Mouse (Mus musculus): ENCODE measurements around the gene Fam221a. TPM values are rescaled to one million over a fixed set of nuclear protein-coding genes. Genes with fewer than 3 reads are reported as not detected.

Fam221a gene
- polyA plus RNA-seq, 1 experiment from 2014 or later, result 8.1 TPM

DNA sequence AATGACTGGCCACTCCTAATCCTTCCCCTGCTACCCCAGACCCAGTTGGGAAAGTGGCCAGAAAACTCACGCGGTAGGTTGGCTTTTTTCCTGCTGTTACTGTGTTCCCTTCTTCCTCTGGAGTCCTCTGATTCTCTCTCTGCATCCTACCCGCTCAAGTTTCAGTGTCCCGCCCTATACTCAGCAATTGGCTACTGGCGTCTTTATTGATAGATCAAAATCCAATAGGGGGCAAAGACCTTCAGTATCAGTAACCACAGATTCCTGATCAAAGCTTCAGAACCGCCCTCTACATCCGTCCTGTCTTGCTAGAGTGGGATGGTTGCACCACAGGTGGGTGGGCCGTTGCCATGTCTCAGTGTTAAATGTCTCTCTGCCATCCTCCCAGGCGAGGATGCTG lies 29.0 kb upstream of the Fam221a start:
- Histone ChIP-seq H3K4me3 (no peak overlapping the region), H3K36me3 (peaks cover 8% of the 10 kb centered on the region), H3K27me3 (no peaks in the 10 kb centered on the region), H3K9ac (no peak overlapping the region), H3K4me1 (no peaks in the 10 kb centered on the region), H3K27ac (no peak overlapping the region), H3K4me2 (no peak overlapping the region; the same call in 1 of the 2 replicates), H3K9me3 (no peaks in the 10 kb centered on the region)
- 18% methylated on average over 9 of the region's 9 CpGs for WGBS
- ATAC-seq (ENCODE audit: insufficient number of reproducible peaks, insufficient read depth, low FRiP score, low TSS enrichment, low read depth), result no peak

DNA sequence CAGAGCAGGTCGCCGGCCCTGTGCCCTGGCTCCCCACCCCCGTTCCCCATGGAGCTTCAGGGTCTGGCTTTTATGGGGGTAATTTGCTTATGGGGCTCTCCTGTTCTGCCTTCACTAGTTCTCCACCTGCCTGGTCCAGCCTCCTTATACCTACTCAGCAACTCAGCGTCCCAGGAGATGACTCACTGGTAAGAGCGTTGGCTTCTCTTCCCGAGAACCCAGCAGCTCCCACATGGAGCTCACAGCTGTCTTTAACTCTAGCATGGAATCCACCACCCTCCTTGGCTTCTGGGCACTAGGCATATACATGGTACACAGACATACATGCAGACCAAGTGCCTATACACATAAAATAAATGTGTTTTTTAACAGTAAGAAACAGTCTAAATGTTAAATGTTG lies 28.4 kb upstream of the Fam221a start:
- ATAC-seq (ENCODE audit: insufficient number of reproducible peaks, insufficient read depth, low FRiP score, low TSS enrichment, low read depth), result no peak
- Histone ChIP-seq H3K9me3 (no peaks in the 10 kb centered on the region), H3K4me2 (no peak overlapping the region), H3K4me1 (no peaks in the 10 kb centered on the region), H3K9ac (no peak overlapping the region), H3K27ac (no peak overlapping the region), H3K27me3 (no peaks in the 10 kb centered on the region), H3K36me3 (peaks cover 8% of the 10 kb centered on the region), H3K4me3 (no peak overlapping the region)
- 34% methylated on average over 6 of the region's 6 CpGs for WGBS

DNA sequence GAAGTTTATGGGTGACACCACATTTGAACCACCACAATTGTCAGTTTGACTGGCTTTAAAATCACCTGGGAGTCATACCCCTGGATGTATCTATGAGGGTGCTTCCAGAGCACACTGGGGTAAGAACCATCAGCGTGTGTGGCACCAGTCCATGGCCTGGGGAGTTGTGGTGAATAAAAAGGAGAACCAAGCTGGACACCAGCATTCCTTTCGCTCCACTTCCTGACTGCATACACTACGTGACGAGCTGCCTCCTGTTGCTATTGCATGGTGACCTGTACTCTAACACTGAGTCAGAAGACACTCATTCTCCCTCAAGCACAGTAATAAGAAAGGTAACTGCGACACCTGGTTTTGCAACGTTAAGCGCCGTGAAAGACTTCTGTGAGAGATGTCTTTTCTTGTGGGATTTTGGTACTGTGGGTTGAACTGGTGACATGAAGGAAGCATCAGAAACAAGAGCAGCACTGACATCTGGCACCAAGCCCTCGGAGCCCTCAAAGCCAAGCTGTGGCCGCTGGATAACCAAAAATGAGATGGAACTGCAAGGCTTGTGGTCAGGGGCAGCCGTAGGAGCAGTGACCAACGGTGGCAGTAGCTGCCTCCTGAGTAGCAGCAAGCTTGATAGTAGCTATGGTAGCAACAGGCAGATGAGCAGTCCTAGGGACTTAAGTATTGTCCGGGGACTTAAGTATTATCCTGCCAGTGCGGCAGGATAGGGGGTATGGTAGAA lies 23.6 kb upstream of the Fam221a start:
- no peak overlapping the region for H3K27ac ChIP-seq
- H3K4me1 ChIP-seq, result no peaks in the 10 kb centered on the region
- H3K4me2 ChIP-seq, result no peak overlapping the region
- WGBS, result 82% methylated on average over 14 of the region's 14 CpGs
- H3K27me3 ChIP-seq, result no peaks in the 10 kb centered on the region
- ATAC-seq (ENCODE audit: insufficient number of reproducible peaks, insufficient read depth, low FRiP score, low TSS enrichment, low read depth), result no peak
- no peak overlapping the region for H3K4me3 ChIP-seq
- no peaks in the 10 kb centered on the region for H3K9me3 ChIP-seq
- H3K9ac ChIP-seq, result no peak overlapping the region
- H3K36me3 ChIP-seq, result no peaks in the 10 kb centered on the region

DNA sequence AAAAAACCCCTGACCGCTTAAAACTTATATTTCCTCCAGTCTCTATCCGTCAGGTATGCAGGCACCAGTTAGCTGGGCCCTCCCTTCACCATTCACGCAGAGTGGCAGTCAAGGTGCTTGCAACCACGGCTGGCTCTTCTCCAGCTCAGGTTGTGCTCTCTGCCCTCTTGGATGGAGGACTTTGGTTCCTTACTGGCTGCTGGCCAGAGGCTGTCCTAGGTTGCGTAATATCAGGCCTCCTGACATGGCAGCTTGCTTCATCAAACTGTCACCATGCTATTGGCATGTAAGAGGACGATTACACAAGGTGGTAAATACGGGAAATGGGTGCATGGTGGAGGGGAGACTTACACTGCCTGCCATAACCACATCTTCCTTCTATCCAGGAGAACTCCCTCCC lies 17.7 kb upstream of the Fam221a start:
- H3K36me3 ChIP-seq, result no peaks in the 10 kb centered on the region
- H3K27ac ChIP-seq, result no peak overlapping the region
- no peaks in the 10 kb centered on the region for H3K4me1 ChIP-seq
- ATAC-seq (ENCODE audit: insufficient number of reproducible peaks, insufficient read depth, low FRiP score, low TSS enrichment, low read depth), result no peak
- 92% methylated on average over 7 of the region's 7 CpGs for WGBS
- no peaks in the 10 kb centered on the region for H3K9me3 ChIP-seq
- H3K27me3 ChIP-seq, result no peaks in the 10 kb centered on the region
- no peak overlapping the region for H3K4me3 ChIP-seq
- H3K4me2 ChIP-seq, result no peak overlapping the region
- H3K9ac ChIP-seq, result no peak overlapping the region

DNA sequence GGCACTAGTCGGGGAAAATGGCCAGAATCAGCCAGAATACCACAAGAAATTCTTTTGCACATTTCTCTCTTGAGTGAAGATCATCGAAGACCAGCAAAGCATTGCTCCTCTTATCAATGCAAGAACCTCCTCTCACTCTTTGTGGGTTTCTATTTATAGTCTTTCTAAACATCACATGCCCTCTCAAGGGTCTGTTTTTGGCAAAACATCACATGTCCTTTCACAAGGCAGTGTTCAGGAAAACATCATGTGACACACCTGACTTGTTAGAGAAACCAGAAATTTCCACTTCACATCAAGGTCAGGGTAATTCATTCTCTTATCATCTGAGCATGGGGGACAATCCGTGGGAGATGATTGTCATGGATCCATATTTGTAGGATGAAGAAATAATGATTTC lies 12.9 kb upstream of the Fam221a start:
- Histone ChIP-seq H3K36me3 (no peaks in the 10 kb centered on the region), H3K4me1 (no peaks in the 10 kb centered on the region), H3K27ac (no peak overlapping the region), H3K27me3 (no peaks in the 10 kb centered on the region), H3K9me3 (no peaks in the 10 kb centered on the region), H3K4me2 (no peak overlapping the region), H3K9ac (no peak overlapping the region), H3K4me3 (no peak overlapping the region)
- WGBS, result 85% methylated on average over 3 of the region's 3 CpGs
- ATAC-seq (ENCODE audit: insufficient number of reproducible peaks, insufficient read depth, low FRiP score, low TSS enrichment, low read depth), result no peak

DNA sequence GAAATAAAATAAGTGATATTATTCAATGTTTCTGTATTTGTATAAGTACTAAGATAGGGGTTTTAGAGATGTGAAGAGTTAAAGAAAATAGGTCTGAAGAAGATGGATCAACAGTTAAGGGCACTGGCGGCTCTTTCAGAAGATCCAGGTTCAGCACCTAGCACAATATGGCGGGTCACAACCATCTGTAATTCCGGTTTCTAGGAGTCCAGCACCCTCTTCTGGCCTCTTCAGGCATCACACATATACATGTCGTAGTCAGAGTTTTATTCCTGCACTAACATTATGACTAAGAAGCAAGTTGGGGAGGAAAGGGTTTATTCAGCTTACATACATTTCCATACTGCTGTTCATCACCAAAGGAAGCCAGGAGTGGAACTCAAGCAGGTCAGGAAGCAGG lies 12.4 kb upstream of the Fam221a start:
- Histone ChIP-seq H3K36me3 (no peaks in the 10 kb centered on the region), H3K4me2 (no peak overlapping the region), H3K27me3 (no peaks in the 10 kb centered on the region), H3K27ac (no peak overlapping the region), H3K4me1 (no peaks in the 10 kb centered on the region), H3K9ac (no peak overlapping the region), H3K9me3 (no peaks in the 10 kb centered on the region), H3K4me3 (no peak overlapping the region)
- ATAC-seq (ENCODE audit: insufficient number of reproducible peaks, insufficient read depth, low FRiP score, low TSS enrichment, low read depth), result no peak
- WGBS, result 73% methylated on average over 4 of the region's 4 CpGs

DNA sequence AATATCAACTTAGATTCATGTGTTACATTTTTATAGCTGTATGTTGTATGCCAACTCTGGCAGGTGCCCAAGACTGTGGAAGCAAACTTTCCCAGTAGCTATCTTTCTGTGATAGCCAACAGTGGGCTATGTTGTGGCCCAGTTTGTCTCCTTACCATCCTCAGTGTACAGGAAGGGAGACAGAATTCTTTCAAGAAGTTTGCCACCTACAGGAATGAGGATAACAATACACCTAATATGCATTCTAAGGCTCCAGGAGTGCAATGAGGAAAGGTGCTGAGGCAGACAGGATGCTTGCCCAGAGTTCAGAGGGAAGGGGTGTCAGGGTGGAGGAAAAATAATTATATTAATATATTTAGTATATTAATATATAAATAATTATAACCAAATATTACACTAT lies 7.1 kb upstream of the Fam221a start:
- Histone ChIP-seq H3K36me3 (no peaks in the 10 kb centered on the region), H3K4me3 (no peak overlapping the region), H3K9me3 (no peaks in the 10 kb centered on the region), H3K9ac (no peak overlapping the region), H3K27me3 (no peaks in the 10 kb centered on the region), H3K27ac (no peak overlapping the region), H3K4me2 (no peak overlapping the region), H3K4me1 (no peaks in the 10 kb centered on the region)
- no peak for ATAC-seq (ENCODE audit: insufficient number of reproducible peaks, insufficient read depth, low FRiP score, low TSS enrichment, low read depth)

DNA sequence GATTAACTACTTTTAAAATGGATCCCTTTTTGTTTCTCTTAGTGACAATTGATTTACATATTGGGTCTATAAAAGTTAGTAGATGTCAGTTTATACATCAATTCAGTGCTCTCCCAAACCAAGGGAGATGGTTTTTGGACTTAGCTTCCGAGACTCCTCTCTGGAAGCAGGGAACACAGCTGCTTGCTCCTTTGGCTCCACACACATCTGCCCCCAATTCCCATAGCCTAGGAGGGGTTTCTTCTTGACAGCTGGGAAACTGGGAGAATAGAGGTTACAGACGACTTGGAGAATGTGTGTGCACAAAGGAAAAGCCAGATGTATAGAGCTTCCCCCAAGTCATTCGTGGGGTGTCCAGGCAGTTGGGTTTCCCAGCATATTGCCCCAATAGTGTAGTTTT lies 673 bp downstream of the Fam221a start:
- Histone ChIP-seq H3K27ac (no peak overlapping the region), H3K9ac (peak overlapping the region; percentile 78), H3K4me3 (peak overlapping the region; percentile 63), H3K9me3 (no peaks in the 10 kb centered on the region), H3K27me3 (no peaks in the 10 kb centered on the region), H3K4me1 (peaks cover 8% of the 10 kb centered on the region), H3K4me2 (peak overlapping the region; percentile 83), H3K36me3 (no peaks in the 10 kb centered on the region)
- no peak for ATAC-seq (ENCODE audit: insufficient number of reproducible peaks, insufficient read depth, low FRiP score, low TSS enrichment, low read depth)
- WGBS, result 20% methylated on average over 3 of the region's 3 CpGs

DNA sequence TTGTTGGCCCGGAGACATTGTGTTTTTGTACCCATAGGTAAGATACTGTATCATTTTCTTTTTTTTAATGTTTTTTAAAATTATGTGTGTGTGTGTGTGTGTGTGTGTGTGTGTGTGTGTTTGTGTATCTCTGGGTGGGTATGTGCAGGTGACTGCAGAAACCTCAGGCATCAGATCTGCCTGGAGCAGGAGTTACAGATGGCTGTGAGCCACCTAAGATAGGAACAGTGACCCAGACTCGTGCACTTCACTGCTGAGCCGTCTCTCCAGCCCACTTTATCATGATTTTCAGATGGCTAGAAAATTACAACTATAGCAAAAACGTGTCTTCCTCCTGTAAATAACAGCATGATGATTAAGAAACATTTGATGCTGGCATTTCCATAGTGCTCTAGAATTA lies 5.2 kb downstream of the Fam221a start:
- WGBS, result 83% methylated on average over 4 of the region's 4 CpGs
- H3K9ac ChIP-seq, result no peak overlapping the region

DNA sequence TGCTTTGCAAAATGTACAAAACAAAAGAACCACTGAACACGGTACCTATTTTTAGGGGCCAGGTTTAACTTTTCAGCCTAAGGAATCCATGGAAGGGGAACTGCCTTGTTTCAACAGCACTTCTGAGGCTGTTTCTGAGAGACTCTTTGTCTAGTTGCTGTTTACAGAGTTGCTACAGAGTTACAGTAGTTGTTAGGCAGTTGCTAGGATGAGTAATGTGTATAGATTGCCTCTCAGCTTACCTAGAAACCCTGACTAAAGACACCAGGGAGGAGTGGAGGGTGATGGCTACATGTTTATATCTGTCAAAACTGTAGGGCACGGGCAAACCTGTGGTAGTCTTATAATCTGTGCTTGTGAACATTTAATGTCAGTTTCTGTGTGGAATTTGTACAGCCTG lies 6.4 kb downstream of the Fam221a start:
- Histone ChIP-seq H3K4me3 (no peak overlapping the region), H3K9me3 (no peaks in the 10 kb centered on the region)
- WGBS, result 79% methylated on average over 2 of the region's 2 CpGs

More for the DNA sequence above, 5.2 kb downstream of the Fam221a start:
- no peak for ATAC-seq (ENCODE audit: insufficient number of reproducible peaks, insufficient read depth, low FRiP score, low TSS enrichment, low read depth)
- peaks cover 8% of the 10 kb centered on the region for H3K4me1 ChIP-seq
- no peaks in the 10 kb centered on the region for H3K36me3 ChIP-seq
- H3K9me3 ChIP-seq, result no peaks in the 10 kb centered on the region
- no peak overlapping the region for H3K4me2 ChIP-seq
- no peak overlapping the region for H3K27ac ChIP-seq
- H3K4me3 ChIP-seq, result no peak overlapping the region
- no peaks in the 10 kb centered on the region for H3K27me3 ChIP-seq

DNA sequence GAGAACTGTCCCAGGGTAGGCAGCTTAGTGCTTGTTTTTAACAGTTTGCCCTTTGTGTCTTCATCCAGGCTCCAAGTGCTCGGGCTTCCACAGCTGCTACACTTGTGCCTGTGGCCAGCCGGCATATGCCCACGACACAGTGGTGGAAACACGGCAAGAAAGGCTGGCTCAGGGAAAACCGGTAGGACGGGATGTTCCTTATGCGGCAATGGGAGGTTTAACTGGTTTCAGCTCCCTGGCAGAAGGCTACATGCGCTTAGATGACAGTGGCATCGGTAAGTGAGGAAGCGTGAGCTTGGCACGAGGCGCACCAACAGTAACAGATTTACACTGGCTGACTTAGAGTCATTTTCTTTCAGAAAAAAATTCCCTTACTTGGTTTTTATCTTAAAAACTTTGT lies 10.8 kb downstream of the Fam221a start:
- Histone ChIP-seq H3K9me3 (no peaks in the 10 kb centered on the region), H3K36me3 (peaks cover 16% of the 10 kb centered on the region), H3K27me3 (no peaks in the 10 kb centered on the region), H3K27ac (no peak overlapping the region), H3K4me3 (no peak overlapping the region), H3K9ac (no peak overlapping the region), H3K4me2 (no peak overlapping the region), H3K4me1 (no peaks in the 10 kb centered on the region)
- no peak for ATAC-seq (ENCODE audit: insufficient number of reproducible peaks, insufficient read depth, low FRiP score, low TSS enrichment, low read depth)
- WGBS, result 55% methylated on average over 12 of the region's 12 CpGs

More for the DNA sequence above, 6.4 kb downstream of the Fam221a start:
- ATAC-seq (ENCODE audit: insufficient number of reproducible peaks, insufficient read depth, low FRiP score, low TSS enrichment, low read depth), result no peak
- Histone ChIP-seq H3K27ac (no peak overlapping the region), H3K27me3 (no peaks in the 10 kb centered on the region), H3K36me3 (no peaks in the 10 kb centered on the region), H3K4me1 (peaks cover under 1% of the 10 kb centered on the region; the same call in 1 of the 2 replicates), H3K9ac (no peak overlapping the region), H3K4me2 (no peak overlapping the region)

DNA sequence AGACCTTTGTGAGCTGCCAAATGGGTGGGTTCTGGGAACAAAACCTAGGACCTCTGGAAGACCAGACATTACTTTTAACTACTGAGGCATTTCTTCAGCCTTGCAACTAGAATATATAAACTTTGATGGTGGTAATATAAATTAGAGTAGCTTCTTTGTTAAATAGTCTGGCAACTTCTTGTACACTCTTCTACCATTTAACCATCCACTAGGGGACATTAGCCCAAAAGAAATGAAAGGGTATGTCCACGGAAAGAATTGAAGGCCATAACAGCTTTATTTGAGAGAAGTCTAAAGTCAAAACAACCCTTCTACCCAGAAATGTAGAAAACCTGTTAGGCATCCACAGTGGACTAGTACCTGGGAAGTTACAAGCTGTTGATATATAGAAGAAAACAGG lies 26.7 kb downstream of the Fam221a start:
- Histone ChIP-seq H3K27ac (no peak overlapping the region), H3K9ac (no peak overlapping the region), H3K36me3 (0 out of 2 replicates have a peak, but pooled peaks cover 4% of the 10 kb centered on the region), H3K4me1 (no peaks in the 10 kb centered on the region), H3K9me3 (0 out of 2 replicates have a peak, but pooled peaks cover 3% of the 10 kb centered on the region), H3K27me3 (no peaks in the 10 kb centered on the region), H3K4me3 (no peak overlapping the region), H3K4me2 (no peak overlapping the region)
- ATAC-seq (ENCODE audit: insufficient number of reproducible peaks, insufficient read depth, low FRiP score, low TSS enrichment, low read depth), result no peak
- 76% methylated on average over 1 of the region's 1 CpGs for WGBS

Data from embryonic facial prominence, embryonic 13.5 days (tissue).